Mouse (Mus musculus): ENCODE measurements around the gene Olfr608. TPM values are rescaled to one million over a fixed set of nuclear protein-coding genes. Genes with fewer than 3 reads are reported as not detected.
"Not testable (repeated sequence)": the region's sequence is repeated elsewhere in the genome, so short reads cannot be mapped to it uniquely, and the experiment has no call there.

Gene Olfr608
- not detected for total RNA-seq (2021)

DNA sequence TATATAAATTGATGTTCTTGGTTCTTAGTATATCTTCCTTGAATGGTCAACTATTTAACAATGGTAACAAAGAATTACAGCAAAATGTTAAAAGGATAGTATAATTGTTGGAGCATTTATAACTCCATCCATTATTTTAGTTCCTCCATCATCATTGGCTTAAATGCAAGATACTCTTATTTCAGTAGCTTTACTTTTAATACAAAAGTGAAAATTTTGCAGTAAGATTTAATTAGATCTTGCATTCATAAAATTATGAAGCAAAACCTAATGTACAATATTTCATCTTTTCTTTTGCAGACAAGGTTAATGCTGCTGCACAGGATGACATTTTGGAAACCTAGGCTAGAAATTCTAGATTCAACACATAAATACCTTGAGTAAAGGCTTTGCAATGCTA is at the start of gene Olfr608:
Olfr608 (plus strand) TSS at position 301 of the 400 bp plus-strand sequence.
- no peak for DNase-seq
- intact Hi-C loops (cut with DNase I) = no loop called here

DNA sequence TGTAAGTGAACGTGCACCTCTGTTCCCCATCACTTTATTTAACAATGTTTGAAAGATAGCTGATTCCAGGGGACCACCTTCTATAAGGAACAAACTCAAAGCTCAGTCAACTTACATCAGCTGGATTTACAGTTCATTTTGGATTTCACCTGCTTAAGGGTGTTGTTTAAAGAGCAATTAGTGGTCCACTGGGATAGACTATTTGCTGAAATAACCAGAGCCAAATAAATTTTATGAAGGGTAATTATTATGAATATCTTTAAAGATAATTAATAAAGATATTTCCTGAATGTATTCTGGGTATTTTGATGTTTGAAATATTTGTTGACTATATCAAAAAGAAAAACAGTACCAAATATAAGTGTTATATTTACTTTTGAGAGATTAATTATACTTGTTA is 24.3 kb upstream of the Olfr608 start, which contains the start of gene Olfr605:
Olfr605 (minus strand) TSS at position 101 of the 400 bp plus-strand sequence.
- no peak for DNase-seq
- intact Hi-C loops (cut with DNase I) = no loop called here

DNA sequence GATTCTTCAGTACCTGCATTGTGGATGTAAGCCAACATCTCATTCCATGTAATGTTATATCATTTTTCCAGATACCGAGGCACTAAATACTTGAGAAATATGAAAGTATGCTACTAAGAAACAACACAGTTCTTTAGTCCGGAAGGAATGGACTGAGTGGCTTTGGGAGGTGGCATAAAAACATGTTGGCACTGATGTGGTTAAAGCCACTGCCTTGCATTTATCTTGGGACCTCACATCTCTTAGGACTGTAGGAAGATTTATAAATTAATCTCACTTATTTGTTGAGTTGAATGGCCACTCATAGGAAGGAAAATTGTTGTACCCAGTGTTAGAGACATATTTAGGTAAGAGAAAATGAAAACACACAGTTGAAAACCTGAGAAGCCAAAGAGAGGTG is 20.9 kb upstream of the Olfr608 start, which contains the start of gene Olfr606:
Olfr606 (plus strand) TSS at position 301 of the 400 bp plus-strand sequence.
- no peak for DNase-seq
- intact Hi-C loops (cut with DNase I) = no loop called here

DNA sequence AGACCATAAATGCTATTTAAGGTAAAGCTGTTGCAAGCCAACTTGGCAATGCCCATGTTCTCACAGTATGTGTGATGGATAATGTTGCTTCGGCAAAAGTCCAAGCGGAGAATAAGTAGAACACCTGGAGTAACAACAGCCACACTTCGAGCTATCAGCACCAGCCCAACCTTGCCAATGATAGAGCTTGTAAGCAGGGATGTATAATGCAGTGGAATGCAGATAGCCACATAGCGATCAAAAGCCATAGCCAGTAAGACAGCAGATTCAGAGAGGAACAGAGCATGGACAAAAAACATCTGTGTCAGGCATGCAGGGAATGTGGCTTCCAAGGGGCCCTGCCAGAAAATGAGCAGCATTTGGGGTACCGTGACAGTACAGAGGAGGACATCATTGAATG is 9.1 kb upstream of the Olfr608 start:
- intact Hi-C loops (cut with DNase I) = no loop called here
- no peak for DNase-seq

DNA sequence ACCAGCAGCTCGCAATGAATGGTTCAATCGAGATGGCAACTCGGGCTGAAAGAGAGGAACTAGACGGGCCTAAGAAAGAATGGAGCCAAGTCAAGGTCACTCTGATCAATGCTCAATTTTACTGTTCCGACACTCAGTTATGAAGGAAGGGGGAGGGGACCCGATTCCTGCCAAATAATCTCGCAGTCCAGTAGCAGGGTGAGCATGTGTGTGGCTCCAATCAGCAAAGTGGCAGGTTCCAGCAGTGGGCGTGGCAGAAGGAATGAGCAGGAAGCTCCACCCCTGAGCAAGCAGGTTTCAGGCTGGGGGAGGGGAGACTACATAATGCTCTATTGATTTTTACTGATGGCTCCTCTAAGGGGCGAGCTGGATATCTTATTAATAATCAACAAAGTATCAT is 7.4 kb downstream of the Olfr608 start:
- intact Hi-C loops (cut with DNase I); DNase-seq: not testable (repeated sequence)

DNA sequence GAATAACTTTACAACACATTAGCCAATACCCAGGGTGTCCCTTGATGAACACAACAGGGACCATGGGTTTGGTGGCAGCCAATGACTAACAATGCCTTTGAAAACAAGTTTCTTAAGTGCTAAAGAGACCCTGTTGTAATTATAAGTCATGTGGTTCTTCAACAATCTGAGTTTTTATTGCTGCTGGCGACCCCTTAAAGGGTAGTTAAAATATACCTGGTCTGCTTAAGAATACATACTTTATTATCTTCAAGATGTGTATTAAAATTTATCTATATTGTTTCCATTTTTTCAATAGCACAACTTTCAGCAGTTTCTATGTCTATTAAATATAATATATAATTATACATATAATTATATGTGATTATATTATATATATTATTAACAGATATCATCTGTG is 28.3 kb downstream of the Olfr608 start, which contains the start of gene Olfr609:
Olfr609 (minus strand) TSS at position 101 of the 400 bp plus-strand sequence.
- intact Hi-C loops (cut with DNase I) = no loop called here
- no peak for DNase-seq

DNA sequence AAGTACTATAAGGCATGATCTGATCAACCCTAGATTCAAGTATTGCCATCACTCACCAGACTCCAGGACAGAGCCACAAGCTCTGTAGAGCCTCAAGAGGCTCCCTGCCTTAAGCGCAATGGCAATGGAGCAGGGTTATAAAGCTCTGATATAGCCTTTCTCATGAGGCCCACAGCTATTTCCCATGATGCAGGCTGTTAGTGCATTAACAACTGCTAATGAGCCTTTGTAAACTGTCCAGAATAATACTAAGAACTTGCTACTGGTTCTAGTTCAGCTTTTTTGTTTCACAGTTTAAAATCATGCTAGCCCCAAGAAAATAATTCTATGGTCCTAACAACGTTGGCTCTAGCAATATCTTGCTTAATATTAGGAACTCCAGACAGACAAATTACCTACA is 42.3 kb downstream of the Olfr608 start, which contains the start of gene Olfr610:
Olfr610 (minus strand) TSS at position 101 of the 400 bp plus-strand sequence.
- intact Hi-C loops (cut with DNase I) = no loop called here
- no peak for DNase-seq

DNA sequence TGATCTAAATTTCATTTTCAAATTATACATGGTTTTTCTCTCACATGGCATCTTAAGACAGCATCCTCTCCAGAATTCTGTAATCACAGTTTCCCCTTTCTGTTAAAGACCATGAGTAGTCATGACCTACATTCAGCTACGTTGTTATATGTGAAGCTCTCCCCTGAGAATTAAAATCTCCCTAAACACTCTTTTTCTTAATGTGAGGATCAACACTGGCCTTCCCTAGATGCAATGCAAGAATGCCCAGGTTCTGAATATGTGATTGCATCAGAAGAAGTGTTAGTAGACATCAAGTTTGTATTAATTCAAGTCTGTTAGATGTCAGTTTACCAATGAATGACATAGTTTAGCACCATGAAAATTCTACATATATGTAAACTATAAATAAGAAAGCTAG is 51.1 kb downstream of the Olfr608 start, which contains the start of gene Olfr611:
Olfr611 (minus strand) TSS at position 101 of the 400 bp plus-strand sequence.
- DNase-seq; intact Hi-C loops (cut with DNase I): not testable (repeated sequence)

Other genes with a start within 250 kb of the Olfr608 start
- gene Usp17ld, start 217.4 kb upstream of the Olfr608 start, total RNA-seq (2021) = not detected
- gene Olfr596, start 164.2 kb upstream of the Olfr608 start, total RNA-seq (2021) = not detected
- not detected for gene Olfr597, start 153.6 kb upstream of the Olfr608 start, total RNA-seq (2021)
- gene Olfr598, start 146.3 kb upstream of the Olfr608 start, total RNA-seq (2021) = not detected
- not detected for gene Olfr599, start 134.0 kb upstream of the Olfr608 start, total RNA-seq (2021)
- gene Olfr600, start 120.2 kb upstream of the Olfr608 start, total RNA-seq (2021) = not detected
- gene Olfr601, start 107.2 kb upstream of the Olfr608 start, total RNA-seq (2021) = not detected
- not detected for gene Olfr603, start 83.7 kb upstream of the Olfr608 start, total RNA-seq (2021)
- gene Usp17lc, start 54.8 kb upstream of the Olfr608 start, total RNA-seq (2021) = not detected
- gene Olfr605, start 24.4 kb upstream of the Olfr608 start, total RNA-seq (2021) = not detected
- not detected for gene Olfr606, start 20.8 kb upstream of the Olfr608 start, total RNA-seq (2021)
- gene Olfr607, start 5.7 kb upstream of the Olfr608 start, total RNA-seq (2021) = not detected
- not detected for gene Olfr609, start 28.2 kb downstream of the Olfr608 start, total RNA-seq (2021)
- gene Olfr610, start 42.2 kb downstream of the Olfr608 start, total RNA-seq (2021) = not detected
- not detected for gene Olfr611, start 51.0 kb downstream of the Olfr608 start, total RNA-seq (2021)
- not detected for gene Olfr612, start 72.8 kb downstream of the Olfr608 start, total RNA-seq (2021)
- gene Olfr613, start 78.2 kb downstream of the Olfr608 start, total RNA-seq (2021) = not detected
- gene Olfr615, start 86.2 kb downstream of the Olfr608 start, total RNA-seq (2021) = not detected
- not detected for gene Olfr616, start 99.3 kb downstream of the Olfr608 start, total RNA-seq (2021)
- gene Olfr617, start 103.2 kb downstream of the Olfr608 start, total RNA-seq (2021) = not detected
- not detected for gene Olfr618, start 120.2 kb downstream of the Olfr608 start, total RNA-seq (2021)
- gene Olfr619, start 130.7 kb downstream of the Olfr608 start, total RNA-seq (2021) = not detected
- not detected for gene Olfr620, start 142.7 kb downstream of the Olfr608 start, total RNA-seq (2021)
- gene Olfr622, start 172.8 kb downstream of the Olfr608 start, total RNA-seq (2021) = not detected
- gene Olfr623, start 193.8 kb downstream of the Olfr608 start, total RNA-seq (2021) = not detected
- gene Olfr624, start 201.3 kb downstream of the Olfr608 start, total RNA-seq (2021) = not detected
- not detected for gene Olfr625-ps1, start 212.8 kb downstream of the Olfr608 start, total RNA-seq (2021)
- not detected for gene Olfr243, start 244.8 kb downstream of the Olfr608 start, total RNA-seq (2021)